Mouse (Mus musculus) ES-Bruce4 (cell line): ENCODE data around the gene Spc24. TPM values are rescaled to one million over a fixed set of nuclear protein-coding genes. Genes with fewer than 3 reads are reported as not detected.
A peak's percentile ranks its signal among the peaks of the same experiment; 100 is the strongest.

ENCODE experiments used
- H3K27ac ChIP-seq: 2 replicates; pipeline ENCODE4 v1.5.1; 2012; ENCODE audit warnings: low read length, inconsistent platforms; ENCODE audit not compliant: insufficient read depth
- H3K27me3 ChIP-seq: 2 replicates; pipeline ENCODE4 v1.6.1; 2012; ENCODE audit warnings: mild to moderate bottlenecking, low read length, inconsistent platforms; ENCODE audit not compliant: control insufficient read depth, poor library complexity, insufficient read depth, severe bottlenecking
- H3K36me3 ChIP-seq: 2 replicates; pipeline ENCODE4 v1.6.1; 2012; ENCODE audit warnings: inconsistent platforms, mild to moderate bottlenecking, low read length, moderate library complexity; ENCODE audit not compliant: control insufficient read depth, poor library complexity, insufficient read depth, severe bottlenecking
- H3K4me1 ChIP-seq: one replicate; pipeline ENCODE4 v1.8.1; 2011; ENCODE audit warnings: low read length; ENCODE audit not compliant: control insufficient read depth, insufficient read depth
- H3K4me3 ChIP-seq: 2 replicates; pipeline ENCODE4 v1.5.1; 2011; ENCODE audit warnings: low read depth, mild to moderate bottlenecking, low read length
- H3K9ac ChIP-seq: 2 replicates; pipeline ENCODE4 v1.6.1; 2012; ENCODE audit warnings: low read depth, mild to moderate bottlenecking, inconsistent platforms; ENCODE audit not compliant: poor library complexity, severe bottlenecking
- H3K9me3 ChIP-seq: replicated peaks from 2 replicates; pipeline ENCODE4 v1.6.1; 2012; ENCODE audit warnings: mild to moderate bottlenecking, low read length, inconsistent platforms; ENCODE audit not compliant: control insufficient read depth, poor library complexity, insufficient read depth, severe bottlenecking
- CTCF ChIP-seq: IDR thresholded peaks from one replicate; pipeline ENCODE4 v1.8.1; 2011; ENCODE audit warnings: low read depth, low read length
- EP300 ChIP-seq: IDR thresholded peaks from 2 replicates; pipeline ENCODE4 v1.6.1; 2011; ENCODE audit warnings: low read depth, low read length; ENCODE audit not compliant: insufficient read depth
- POLR2A ChIP-seq: IDR thresholded peaks from one replicate; pipeline ENCODE4 v1.8.1; 2011; ENCODE audit warnings: low read length; ENCODE audit not compliant: insufficient read depth
- polyA plus RNA-seq: library from polyadenylated mRNA; stranded (reverse); fragments of >200 nt; gene quantifications from 2 replicates; pipeline ENCODE4 v1.2.4, GENCODE M21; 2011; ENCODE audit warnings: low read depth; ENCODE audit not compliant: missing spikeins, insufficient read depth, insufficient read length

The Spc24 gene
- polyA plus RNA-seq, 1 experiment, result 62.5 TPM

GRCm38 (mm10) chr9:21758576-21759529, 1.2 kb downstream of the Spc24 start:
- Histone ChIP-seq H3K9ac (peak overlapping the region; percentile 88), H3K27me3 (no peaks in the 10 kb centered on the region), H3K4me3 (peak overlapping the region; percentile 74), H3K27ac (no peak overlapping the region), H3K4me1 (peaks cover 7% of the 10 kb centered on the region), H3K36me3 (peaks cover 4% of the 10 kb centered on the region; the same call in 1 of the 2 replicates), H3K9me3 (no peaks in the 10 kb centered on the region)
- no peak for TF ChIP-seq EP300
- no peak for TF ChIP-seq POLR2A

GRCm38 (mm10) chr9:21754516-21755321, 5.4 kb downstream of the Spc24 start:
- Histone ChIP-seq H3K36me3 (peaks cover 4% of the 10 kb centered on the region; the same call in 1 of the 2 replicates), H3K9ac (no peak overlapping the region), H3K4me3 (no peak overlapping the region), H3K27me3 (no peaks in the 10 kb centered on the region), H3K27ac (no peak overlapping the region), H3K9me3 (no peaks in the 10 kb centered on the region), H3K4me1 (peaks cover 3% of the 10 kb centered on the region)
- TF ChIP-seq POLR2A (no peak), EP300 (no peak), CTCF (no peak)

- H3K36me3 ChIP-seq, result peaks cover 10% of the 10 kb centered on the region
- no peaks in the 10 kb centered on the region for H3K27me3 ChIP-seq
- H3K9ac ChIP-seq, result no peak overlapping the region
- peaks cover 3% of the 10 kb centered on the region for H3K4me1 ChIP-seq
- H3K27ac ChIP-seq, result no peak overlapping the region
- TF ChIP-seq EP300, result no peak
- no peak for TF ChIP-seq CTCF
- no peak for TF ChIP-seq POLR2A
- H3K4me3 ChIP-seq, result no peak overlapping the region
- no peaks in the 10 kb centered on the region for H3K9me3 ChIP-seq
Measured at GRCm38 (mm10) chr9:21754003-21754402, 6.1 kb downstream of the Spc24 start.

GRCm38 (mm10) chr9:21752252-21752792, 7.8 kb downstream of the Spc24 start:
- Histone ChIP-seq H3K27ac (no peak overlapping the region), H3K27me3 (no peaks in the 10 kb centered on the region), H3K9ac (no peak overlapping the region), H3K4me1 (peaks cover 3% of the 10 kb centered on the region), H3K9me3 (no peaks in the 10 kb centered on the region), H3K4me3 (no peak overlapping the region), H3K36me3 (peaks cover 25% of the 10 kb centered on the region)
- TF ChIP-seq EP300 (no peak), CTCF (no peak), POLR2A (no peak)

GRCm38 (mm10) chr9:21751347-21751746, 8.8 kb downstream of the Spc24 start:
- Histone ChIP-seq H3K27me3 (no peaks in the 10 kb centered on the region), H3K9me3 (no peaks in the 10 kb centered on the region), H3K36me3 (peaks cover 35% of the 10 kb centered on the region), H3K4me1 (peaks cover 3% of the 10 kb centered on the region), H3K4me3 (no peak overlapping the region), H3K9ac (no peak overlapping the region), H3K27ac (no peak overlapping the region)
- TF ChIP-seq POLR2A (no peak), CTCF (no peak)
